Mouse (Mus musculus) kidney, postnatal 14 days (tissue): ENCODE results near the gene 1700030J22Rik.

Experiments used
- DNase-seq: peaks from one replicate; pipeline ENCODE4 v3.0.0; 2022; ENCODE audit warnings: mixed read lengths

Gene 1700030J22Rik

DNA sequence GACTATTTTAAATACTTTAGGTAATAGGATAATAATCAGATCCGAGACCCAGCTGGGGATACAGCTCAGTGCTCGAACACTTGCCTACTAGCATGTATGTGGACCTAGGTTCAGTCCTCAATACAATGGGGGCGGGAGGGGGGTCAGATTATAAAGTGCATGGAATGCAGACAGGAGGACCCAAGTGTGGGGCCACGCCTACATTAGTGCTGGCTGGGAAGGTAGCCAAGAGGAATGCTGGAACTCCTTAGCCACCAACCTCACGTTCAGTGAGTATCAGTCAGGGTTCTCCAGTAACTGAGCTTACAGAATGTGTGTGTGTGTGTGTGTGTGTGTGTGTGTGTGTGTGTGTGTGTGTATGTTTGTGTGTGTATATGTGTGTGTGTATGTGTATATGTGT is 27.4 kb downstream of the 1700030J22Rik start:
- peak; percentile 63 for DNase-seq

DNA sequence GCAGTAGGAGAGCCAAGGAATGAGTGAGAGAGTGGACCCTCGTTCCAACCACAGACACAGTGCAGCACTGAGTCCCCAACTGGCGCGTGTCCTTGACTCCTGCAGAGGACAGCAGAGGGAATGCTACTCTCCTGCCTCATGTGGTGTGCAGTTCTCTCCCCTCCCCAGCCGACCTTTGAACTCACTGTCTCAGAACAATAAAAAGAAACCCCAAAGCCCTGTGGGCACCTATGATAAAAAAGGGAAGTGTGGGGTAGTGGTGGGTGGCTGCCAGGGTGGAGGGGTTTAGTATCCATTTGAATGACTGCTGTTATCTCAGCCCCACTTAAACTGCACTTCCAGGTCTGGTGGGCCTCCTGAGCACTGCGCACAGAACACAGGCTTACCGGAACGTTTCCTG is 31.2 kb downstream of the 1700030J22Rik start:
- DNase-seq = no peak

DNA sequence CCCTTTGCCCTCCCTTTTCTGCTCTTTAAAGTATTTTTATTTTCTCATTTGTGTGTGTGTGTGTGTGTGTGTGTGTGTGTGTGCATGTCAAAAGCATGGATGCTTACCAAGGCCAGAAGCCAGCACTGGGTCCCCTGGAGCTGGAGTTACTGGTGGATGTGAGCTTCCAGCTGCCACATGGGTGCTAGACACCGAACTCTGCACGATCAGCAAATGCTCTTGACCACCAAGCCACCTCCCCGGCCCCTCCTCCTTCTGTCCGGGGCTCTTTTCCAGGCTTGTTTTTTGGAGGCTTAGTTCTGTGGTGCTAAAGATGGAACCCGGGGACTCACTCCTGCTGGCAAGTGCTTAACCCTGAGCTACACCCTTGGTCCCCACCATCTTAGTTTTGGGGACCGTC is 31.9 kb downstream of the 1700030J22Rik start:
- DNase-seq = peak; percentile 20

DNA sequence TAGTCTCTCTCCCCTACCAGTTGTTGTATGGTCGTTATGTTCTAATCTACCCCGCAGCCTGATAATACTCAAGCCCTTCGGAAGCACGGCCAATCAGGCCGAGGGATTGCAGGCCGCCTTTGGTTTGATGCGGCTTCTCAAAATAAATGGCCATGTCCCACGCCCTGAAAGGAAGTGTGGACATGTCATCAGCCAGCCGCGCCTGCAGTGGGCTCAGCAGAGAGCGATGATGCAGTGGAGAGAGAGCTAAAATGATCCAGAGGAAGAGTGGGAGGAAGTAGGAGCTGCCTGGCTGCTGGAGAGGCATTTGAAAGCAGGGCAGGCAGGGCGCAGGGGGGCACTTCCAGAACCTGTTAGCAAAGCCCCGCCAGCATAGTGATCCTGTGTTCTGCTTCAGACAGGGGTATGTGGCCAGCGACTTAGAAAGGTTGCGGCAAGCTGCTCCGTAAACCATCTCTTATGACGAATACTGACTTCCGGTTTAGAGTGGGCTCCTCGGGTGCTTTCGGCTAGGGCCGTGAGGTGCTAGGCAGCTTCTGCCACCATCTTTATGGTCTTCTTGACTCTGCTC is 32.4 kb downstream of the 1700030J22Rik start:
- peak; percentile 9 for DNase-seq

DNA sequence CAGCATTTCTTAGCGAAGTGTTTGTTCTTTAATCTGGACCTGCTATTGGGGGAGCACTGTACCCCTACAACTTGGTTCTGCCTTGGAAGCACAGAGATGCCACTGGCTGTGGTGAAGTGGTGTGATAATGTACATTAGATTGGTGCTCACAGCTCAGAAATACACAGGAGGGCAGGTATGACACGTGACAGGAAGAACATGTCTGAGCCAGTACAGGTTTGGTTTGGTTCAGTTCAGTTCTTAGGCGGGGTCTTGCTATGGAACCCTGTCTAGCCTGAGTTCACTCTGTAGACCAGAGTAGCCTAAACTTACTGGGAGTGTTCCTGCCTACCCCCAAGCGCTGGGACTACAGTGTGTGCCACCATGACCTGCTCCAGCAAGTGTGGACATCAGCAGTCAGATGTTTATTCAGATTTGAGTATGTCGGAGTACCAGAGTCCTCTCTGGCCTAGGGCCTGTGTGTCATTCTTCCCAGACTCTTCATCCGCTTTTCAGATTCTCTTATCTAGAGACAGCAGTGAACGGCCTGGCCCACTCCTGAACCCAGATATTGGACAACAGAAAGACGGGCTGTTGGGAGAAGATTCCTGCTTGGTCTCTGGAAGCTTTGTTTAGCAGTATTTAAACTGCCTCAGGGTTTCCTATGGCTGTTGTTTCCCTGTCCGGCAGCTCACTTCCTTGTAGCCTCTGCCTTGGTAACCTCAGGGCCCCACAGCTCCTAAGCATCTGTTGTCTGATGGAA is 33.4 kb downstream of the 1700030J22Rik start:
- DNase-seq = no peak

DNA sequence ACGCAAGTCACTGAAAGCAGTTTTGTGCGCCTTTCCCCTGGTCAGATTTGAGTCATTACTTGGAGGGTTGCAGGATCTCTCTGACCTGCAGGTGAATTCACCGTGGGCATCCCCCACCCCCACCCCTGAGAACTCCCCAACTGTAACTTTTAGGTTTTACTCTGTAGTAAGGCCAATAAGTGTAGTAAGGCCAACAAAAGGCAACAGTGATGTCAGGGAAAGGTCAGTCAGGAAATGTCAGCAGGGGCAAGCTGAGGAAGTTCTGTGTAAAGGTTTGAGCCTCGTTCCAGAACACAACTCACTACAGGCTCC is 34.4 kb downstream of the 1700030J22Rik start:
- DNase-seq = no peak

DNA sequence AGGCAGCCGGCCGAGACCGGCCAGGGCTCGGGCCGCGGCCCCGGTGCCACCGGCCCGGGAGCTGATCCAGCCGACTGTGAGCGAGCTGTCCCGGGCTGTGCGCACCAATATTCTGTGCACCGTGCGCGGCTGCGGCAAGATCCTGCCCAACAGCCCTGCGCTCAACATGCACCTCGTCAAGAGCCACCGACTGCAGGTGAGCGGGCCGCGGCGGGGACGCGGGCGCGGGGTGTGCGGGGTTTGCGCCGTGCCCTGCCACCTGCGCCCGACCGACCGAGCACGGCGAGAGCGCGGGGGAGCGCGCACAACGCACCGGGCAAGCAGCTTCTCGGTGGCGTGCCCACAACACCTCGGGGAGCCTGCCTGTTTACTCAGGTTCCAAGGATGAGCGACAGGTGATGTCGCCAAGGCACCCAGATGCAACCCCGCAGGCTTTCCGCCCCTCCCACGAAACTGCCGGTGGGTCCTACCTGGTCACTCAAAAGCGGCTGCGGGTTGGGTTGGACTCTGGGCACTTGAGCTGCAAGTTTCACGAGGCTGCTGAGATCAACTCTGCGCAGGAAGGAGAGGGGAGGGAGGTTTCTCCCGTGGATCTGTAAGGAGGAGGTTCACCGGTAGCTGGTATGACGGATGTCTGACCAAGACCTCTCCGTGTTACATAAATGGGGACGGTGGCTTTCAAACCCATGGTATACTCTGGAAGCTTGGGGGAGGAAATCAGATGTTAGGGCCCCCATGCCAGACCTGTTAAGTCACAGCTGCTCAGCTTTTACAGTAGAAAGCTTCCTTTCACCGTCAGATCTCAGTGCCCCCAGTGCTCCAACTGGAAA is 35.0 kb downstream of the 1700030J22Rik start:
- peak; percentile 46 for DNase-seq

DNA sequence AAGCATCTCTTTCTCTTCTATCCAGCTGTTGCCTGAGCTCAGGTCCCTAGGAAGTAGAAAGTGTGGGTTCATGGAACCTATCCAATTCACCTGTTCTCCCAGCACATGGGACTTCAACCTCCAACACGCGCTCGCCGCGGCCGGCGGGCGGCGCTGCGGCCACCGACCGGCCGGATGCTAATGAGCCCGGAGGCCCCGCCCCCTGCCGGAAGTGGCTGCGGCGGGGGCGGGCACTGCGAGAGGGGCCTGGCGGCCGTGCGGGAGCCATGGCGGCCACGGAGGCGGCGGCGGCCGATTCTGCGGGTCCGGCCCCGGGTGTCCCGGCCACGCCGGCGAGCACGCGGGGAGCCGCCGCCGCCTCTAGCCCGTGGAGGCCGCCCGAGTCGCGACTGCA is 35.6 kb downstream of the 1700030J22Rik start, which contains the start of gene Atmin:
Gene Atmin (plus strand): TSS at position 233 of the 394 bp plus-strand sequence.
- peak; percentile 95 for DNase-seq

DNA sequence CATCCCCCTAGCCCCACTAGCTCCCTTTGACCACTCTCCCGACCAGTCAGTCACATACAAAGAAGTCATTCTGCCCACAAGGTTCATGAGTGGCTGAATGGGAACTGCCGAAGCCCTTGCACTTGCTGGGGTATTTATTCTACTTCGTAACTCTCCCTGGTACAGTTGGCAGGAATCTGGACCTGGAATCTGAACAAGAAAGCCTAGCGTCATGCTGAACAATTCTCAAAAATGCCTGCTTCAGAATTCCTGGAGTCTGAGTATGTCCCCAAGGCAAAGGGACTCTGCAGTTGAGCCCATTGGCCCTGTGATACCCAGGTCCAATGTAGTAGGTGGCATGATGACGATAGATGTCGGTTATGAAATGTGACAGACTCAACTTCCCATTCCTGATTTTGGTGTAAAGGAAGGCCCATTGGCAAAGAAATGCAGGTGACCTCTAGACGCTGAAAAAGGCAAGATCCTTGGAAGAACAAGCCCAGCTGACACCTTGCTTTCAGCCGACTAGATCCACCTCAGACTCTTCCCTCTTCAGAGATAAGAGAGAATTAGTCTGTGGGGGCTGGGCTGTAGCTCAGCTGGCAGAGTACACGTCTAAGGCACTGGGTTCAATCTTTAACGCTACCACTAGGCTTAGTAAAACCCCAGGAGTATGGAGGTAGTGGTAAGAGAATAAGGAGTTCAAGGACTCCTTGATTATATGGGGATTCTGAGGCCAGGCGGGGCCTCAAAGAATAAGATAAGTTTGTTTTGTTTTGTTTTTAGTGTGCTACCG is 36.3 kb downstream of the 1700030J22Rik start:
- no peak for DNase-seq

DNA sequence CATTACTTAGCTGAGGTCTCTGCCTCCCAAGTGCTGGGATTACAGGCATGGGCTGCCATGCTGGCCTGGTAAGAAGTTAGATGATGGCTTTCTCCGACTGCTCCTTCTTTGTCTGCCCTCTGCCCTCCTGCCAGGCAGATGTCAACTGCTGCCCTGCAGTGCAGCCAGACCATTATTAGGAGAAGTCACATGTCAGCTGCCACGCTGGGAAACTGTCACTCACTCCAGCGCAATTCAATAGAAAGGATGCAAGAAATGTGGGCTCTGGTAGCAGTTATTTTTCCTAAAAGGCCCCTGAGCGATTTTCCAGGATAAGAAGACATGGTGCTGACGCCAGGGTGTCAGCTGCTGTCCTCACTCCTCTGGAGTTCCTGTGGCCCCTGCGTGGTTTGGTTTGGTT is 43.3 kb downstream of the 1700030J22Rik start:
- no peak for DNase-seq

DNA sequence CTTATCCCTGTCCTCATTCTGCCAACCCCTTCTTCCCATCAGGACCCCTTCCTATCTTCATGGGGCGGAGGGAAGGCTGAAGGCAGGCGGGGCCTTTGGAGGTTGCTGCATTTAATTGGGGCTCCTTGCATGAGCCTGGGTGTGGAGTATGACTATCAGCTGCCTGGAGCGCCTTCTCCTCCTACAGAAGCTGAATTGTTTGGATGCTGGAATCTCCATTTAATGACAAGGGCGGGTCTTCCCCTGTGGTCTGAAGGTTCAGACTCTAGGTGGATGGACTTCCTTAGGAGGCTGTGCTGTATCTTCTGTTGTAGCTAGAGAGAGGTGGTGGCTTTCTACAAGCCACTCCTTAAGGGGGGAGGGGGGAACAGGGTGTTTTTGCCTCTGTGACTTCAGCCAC is 43.8 kb downstream of the 1700030J22Rik start:
- DNase-seq = no peak

DNA sequence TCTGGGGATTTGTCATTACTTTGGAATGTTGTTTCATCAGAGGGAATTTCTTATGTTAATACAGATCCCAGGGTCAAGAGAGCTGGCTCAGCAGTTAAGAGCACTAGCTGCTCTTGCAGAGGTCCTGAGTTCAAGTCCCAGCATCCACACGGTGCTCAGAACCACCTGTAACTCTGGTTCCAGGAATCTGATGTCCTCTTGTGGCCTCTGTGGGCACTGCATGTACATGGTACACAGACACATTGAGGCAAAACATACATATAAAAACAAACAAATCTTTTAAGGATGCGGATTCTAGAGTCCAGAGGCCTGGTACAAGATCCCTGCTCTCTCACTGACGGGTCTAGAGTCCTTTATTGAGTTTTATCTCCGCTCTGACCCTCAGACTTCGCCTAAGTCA is 50.2 kb downstream of the 1700030J22Rik start:
- no peak for DNase-seq

DNA sequence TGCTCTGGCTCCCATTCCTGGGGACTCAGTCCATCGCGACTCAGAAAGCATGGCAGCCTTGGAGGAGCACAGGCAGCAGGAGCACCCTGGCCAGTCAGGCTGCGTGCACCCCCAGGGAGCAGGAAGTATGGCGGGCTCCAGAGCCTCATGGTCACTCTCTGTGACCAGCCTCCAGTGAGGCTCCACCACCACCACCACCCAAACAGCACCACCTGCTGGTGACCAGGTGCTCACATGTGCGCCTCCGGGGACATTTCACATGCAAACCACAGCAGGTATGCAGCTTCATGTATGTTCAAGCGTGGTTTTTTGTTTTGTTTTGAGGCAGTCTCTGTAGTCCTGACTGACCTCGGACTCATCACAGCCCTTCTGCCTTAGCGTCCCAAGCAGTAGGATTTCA is 50.9 kb downstream of the 1700030J22Rik start:
- DNase-seq = peak; percentile 34

DNA sequence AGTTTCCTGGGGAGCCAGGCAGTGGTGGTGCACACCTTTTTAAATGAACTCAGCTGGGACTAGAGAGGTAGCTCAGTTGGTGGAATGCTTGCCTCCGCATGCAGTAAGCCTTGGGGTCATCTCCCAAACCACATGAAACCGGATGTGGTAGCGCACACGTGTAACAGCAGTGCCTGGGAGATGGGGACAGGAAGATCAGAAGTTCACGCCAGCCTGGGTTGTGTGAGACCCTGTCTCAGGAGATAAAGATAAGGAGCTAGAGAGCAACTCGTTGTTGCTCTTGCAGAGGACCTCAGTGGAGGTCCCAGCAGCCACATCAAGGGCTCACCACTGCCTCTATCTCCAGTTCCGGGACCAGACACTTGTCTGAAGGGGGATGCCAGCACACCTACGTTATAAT is 55.2 kb downstream of the 1700030J22Rik start:
- no peak for DNase-seq

DNA sequence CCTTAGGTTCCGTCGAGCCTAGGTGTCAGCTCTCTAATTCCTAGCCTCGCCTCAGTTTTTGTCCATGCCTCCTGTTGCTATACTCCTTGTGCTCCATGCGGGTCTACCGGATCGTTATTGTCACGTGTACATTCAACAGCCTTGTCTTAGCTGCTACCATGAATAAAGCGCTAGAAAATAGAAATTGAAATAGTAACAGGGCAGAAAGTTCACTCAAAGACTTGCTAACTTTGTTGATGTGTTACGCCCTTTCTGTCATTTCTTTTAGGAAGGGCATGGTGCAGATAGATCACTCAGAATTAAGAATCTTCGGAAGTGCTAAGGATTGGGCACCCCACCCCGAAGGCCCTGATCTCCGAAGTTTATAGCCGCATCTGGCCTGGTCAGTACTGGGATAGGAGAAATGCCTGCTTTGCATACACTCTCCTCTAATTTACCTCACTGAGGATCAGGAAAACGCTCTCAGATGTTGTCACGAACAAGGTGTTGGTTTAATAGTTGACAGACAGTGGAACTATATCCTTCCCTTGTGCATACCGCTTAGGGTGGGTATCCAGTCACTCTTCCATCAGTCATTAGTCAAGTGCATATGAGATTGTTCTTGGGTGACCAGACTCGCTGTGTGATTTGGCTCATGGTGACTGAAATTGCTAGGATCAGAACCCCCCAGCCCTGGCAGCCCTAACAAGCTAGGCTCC is 56.5 kb downstream of the 1700030J22Rik start:
- DNase-seq = no peak

DNA sequence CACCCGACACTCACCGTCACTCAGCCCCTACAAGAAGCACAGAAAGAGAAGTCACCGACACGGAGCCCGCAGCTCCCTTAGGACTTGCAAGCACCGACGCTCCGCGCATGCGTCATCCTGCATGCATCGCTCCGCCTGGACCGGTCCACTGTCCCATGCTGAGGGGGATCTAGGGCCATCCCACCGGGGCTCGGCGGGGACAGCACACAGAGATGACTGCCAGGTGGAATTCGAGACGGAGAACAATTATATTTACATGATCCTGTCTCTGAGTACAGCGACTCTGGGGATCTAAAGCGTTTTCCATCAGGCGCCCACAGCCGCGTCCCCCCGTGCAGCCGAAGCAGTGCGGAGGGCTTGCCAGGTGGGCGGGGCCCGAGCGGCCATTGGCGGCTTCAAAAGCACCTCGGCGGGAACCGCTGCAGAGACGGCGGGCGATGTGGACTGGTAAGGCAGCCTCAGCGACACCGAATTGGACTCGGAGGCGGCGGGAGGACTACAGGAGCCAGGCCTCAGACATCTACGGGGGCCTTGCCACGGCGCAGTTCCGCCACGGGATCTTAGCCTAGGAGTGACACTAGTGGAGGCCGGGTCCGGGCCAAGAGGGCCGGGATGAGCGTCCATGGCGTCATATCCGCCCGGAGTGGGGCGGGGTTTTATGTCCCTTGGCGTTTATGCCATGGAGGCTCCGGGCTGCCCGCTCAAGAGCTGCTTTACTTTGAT is 57.3 kb downstream of the 1700030J22Rik start, which contains the start of the genes Cmc2 and Cenpn:
Gene Cmc2 (minus strand): TSS at position 119 of the 723 bp plus-strand sequence.
Gene Cenpn (plus strand): TSS at position 394 of the 723 bp plus-strand sequence.
- peak; percentile 95 for DNase-seq

DNA sequence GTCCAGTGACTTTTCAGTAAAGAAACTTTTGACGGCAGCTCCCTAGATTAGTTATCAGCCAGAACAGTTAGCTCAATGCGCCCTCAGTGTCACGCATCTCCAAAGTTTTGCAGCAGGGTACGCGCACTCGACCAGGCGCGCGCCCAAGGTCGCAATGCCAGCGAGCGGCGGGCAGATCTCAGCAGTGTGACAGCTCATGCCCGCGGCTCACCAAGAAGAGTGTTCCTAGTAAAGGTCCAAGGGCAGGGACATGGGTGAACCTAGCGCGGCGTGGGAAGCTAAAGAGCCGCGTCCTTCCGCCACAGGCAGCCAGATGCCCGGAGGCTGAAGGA is 57.8 kb downstream of the 1700030J22Rik start:
- DNase-seq = no peak
